Mouse (Mus musculus): ENCODE results near the gene Tm4sf20. TPM values are rescaled to one million over a fixed set of nuclear protein-coding genes. Genes with fewer than 3 reads are reported as not detected.

Gene Tm4sf20
- polyA plus RNA-seq, 1 experiment, result not detected

DNA sequence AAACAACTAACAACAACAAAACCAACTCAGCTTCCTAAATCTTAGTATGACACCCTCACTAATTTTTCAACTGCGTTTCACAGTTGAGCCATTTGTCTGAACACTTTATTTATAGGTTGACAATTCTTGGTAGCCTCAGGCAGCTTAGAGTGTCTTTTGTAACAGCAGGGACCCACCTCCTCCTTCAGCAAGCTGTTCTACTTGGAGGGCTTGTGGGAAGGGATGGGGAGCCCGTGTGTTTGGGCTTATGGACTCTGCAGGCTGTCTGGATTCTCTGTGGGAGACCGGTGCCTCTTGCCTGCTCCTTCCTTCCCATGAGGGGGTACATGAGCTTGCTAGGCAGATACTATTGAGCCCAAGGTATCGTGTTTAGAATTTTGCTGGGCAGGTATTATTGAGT lies 25.7 kb upstream of the Tm4sf20 start:
- no peak for DNase-seq
- Histone ChIP-seq H3K4me3 (ENCODE audit: insufficient read depth, low read depth, low read length) (no peak overlapping the region), H3K27ac (ENCODE audit: insufficient read depth, low read depth, low read length) (no peak overlapping the region), H3K27me3 (replicated peaks; ENCODE audit: control insufficient read depth, insufficient read depth, low read length) (no peaks in the 10 kb centered on the region), H3K4me1 (ENCODE audit: control insufficient read depth, insufficient read depth, low read length) (no peaks in the 10 kb centered on the region), H3K36me3 (ENCODE audit: control insufficient read depth, insufficient read depth, low read length) (no peaks in the 10 kb centered on the region)
- WGBS, result 75% methylated on average over 4 of the region's 4 CpGs
- no peak for TF ChIP-seq POLR2A (IDR thresholded peaks at IDR 0.05; ENCODE audit: low read depth, low read length)
- no peak for TF ChIP-seq CTCF (conservative IDR thresholded peaks at IDR 0.05; ENCODE audit: insufficient read depth, insufficient read length, low read depth, low read length)

- 86% methylated on average over 3 of the region's 3 CpGs for WGBS
- no peak overlapping the region for H3K4me3 ChIP-seq (ENCODE audit: insufficient read depth, low read depth, low read length)
- H3K36me3 ChIP-seq (ENCODE audit: control insufficient read depth, insufficient read depth, low read length), result no peaks in the 10 kb centered on the region
- no peaks in the 10 kb centered on the region for H3K4me1 ChIP-seq (ENCODE audit: control insufficient read depth, insufficient read depth, low read length)
- H3K27me3 ChIP-seq (replicated peaks; ENCODE audit: control insufficient read depth, insufficient read depth, low read length), result no peaks in the 10 kb centered on the region
- no peak overlapping the region for H3K27ac ChIP-seq (ENCODE audit: insufficient read depth, low read depth, low read length)
- no peak for DNase-seq
- TF ChIP-seq POLR2A (IDR thresholded peaks at IDR 0.05; ENCODE audit: low read depth, low read length) (no peak), CTCF (conservative IDR thresholded peaks at IDR 0.05; ENCODE audit: insufficient read depth, insufficient read length, low read depth, low read length) (no peak)
These were observed 24.8 kb upstream of the Tm4sf20 start for GRCm38 (mm10) chr1:82793110-82793509.

DNA sequence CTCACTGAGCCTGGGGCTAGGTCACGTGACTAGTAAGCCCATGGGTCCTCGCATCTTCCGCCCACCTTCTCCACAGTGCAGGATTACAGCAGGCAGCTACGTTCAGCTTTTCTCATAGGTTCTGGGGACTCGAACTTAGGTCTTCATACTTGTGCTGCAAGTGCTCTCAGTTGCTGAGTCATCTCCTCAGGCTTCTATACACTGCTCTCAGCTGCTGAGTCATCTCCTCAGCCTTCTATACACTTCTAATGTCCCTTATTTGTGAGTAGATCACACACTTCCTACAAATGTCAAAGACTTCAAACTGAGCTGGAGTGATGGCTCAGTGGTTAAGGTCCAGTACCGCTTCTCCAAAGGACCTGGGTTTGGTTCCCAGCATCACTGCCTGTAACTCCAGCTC lies 24.0 kb upstream of the Tm4sf20 start:
- Histone ChIP-seq H3K27ac (ENCODE audit: insufficient read depth, low read depth, low read length) (no peak overlapping the region), H3K27me3 (replicated peaks; ENCODE audit: control insufficient read depth, insufficient read depth, low read length) (no peaks in the 10 kb centered on the region)
- 96% methylated on average over 6 of the region's 6 CpGs for WGBS

DNA sequence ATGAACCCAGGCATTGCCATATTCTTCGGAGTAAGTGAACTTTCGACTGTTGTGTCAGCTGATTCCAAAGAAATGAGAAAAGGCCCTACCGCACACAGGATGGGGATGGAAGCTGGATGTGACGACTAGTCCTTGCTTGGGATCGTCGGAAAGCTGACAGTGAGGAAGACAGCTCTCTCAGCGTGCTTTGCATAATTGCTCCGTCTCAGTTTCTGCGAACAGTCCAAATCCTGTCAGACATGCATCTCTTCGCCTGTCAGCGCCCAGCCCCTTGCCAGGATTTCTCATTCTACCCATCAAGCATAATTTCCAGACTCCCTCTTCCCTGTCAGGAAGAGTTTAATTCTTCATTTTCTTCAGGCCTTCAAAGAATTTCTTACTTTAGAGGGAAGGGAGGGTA lies 22.8 kb upstream of the Tm4sf20 start:
- TF ChIP-seq CTCF (conservative IDR thresholded peaks at IDR 0.05; ENCODE audit: insufficient read depth, insufficient read length, low read depth, low read length) (no peak), POLR2A (IDR thresholded peaks at IDR 0.05; ENCODE audit: low read depth, low read length) (no peak)
- Histone ChIP-seq H3K27me3 (replicated peaks; ENCODE audit: control insufficient read depth, insufficient read depth, low read length) (no peaks in the 10 kb centered on the region), H3K36me3 (ENCODE audit: control insufficient read depth, insufficient read depth, low read length) (no peaks in the 10 kb centered on the region), H3K4me1 (ENCODE audit: control insufficient read depth, insufficient read depth, low read length) (no peaks in the 10 kb centered on the region), H3K27ac (ENCODE audit: insufficient read depth, low read depth, low read length) (no peak overlapping the region), H3K4me3 (ENCODE audit: insufficient read depth, low read depth, low read length) (no peak overlapping the region)
- WGBS, result 89% methylated on average over 11 of the region's 11 CpGs
- no peak for DNase-seq

More for the DNA sequence above, 24.0 kb upstream of the Tm4sf20 start:
- TF ChIP-seq CTCF (conservative IDR thresholded peaks at IDR 0.05; ENCODE audit: insufficient read depth, insufficient read length, low read depth, low read length) (no peak), POLR2A (IDR thresholded peaks at IDR 0.05; ENCODE audit: low read depth, low read length) (no peak)
- no peak overlapping the region for H3K4me3 ChIP-seq (ENCODE audit: insufficient read depth, low read depth, low read length)
- no peaks in the 10 kb centered on the region for H3K36me3 ChIP-seq (ENCODE audit: control insufficient read depth, insufficient read depth, low read length)
- DNase-seq, result no peak
- no peaks in the 10 kb centered on the region for H3K4me1 ChIP-seq (ENCODE audit: control insufficient read depth, insufficient read depth, low read length)

- no peak overlapping the region for H3K27ac ChIP-seq (ENCODE audit: insufficient read depth, low read depth, low read length)
- TF ChIP-seq CTCF (conservative IDR thresholded peaks at IDR 0.05; ENCODE audit: insufficient read depth, insufficient read length, low read depth, low read length) (no peak), POLR2A (IDR thresholded peaks at IDR 0.05; ENCODE audit: low read depth, low read length) (no peak)
- no peak overlapping the region for H3K4me3 ChIP-seq (ENCODE audit: insufficient read depth, low read depth, low read length)
- DNase-seq, result no peak
- H3K27me3 ChIP-seq (replicated peaks; ENCODE audit: control insufficient read depth, insufficient read depth, low read length), result no peaks in the 10 kb centered on the region
- no peaks in the 10 kb centered on the region for H3K4me1 ChIP-seq (ENCODE audit: control insufficient read depth, insufficient read depth, low read length)
- H3K36me3 ChIP-seq (ENCODE audit: control insufficient read depth, insufficient read depth, low read length), result no peaks in the 10 kb centered on the region
- 78% methylated on average over 7 of the region's 7 CpGs for WGBS
These were observed 19.8 kb upstream of the Tm4sf20 start for GRCm38 (mm10) chr1:82788070-82788469.

GRCm38 (mm10) chr1:82787414-82787813 lies 19.2 kb upstream of the Tm4sf20 start:
- Histone ChIP-seq H3K4me1 (ENCODE audit: control insufficient read depth, insufficient read depth, low read length) (no peaks in the 10 kb centered on the region), H3K27me3 (replicated peaks; ENCODE audit: control insufficient read depth, insufficient read depth, low read length) (no peaks in the 10 kb centered on the region), H3K36me3 (ENCODE audit: control insufficient read depth, insufficient read depth, low read length) (no peaks in the 10 kb centered on the region), H3K27ac (ENCODE audit: insufficient read depth, low read depth, low read length) (no peak overlapping the region), H3K4me3 (ENCODE audit: insufficient read depth, low read depth, low read length) (no peak overlapping the region)
- WGBS, result 1% methylated on average over 2 of the region's 2 CpGs
- no peak for TF ChIP-seq POLR2A (IDR thresholded peaks at IDR 0.05; ENCODE audit: low read depth, low read length)
- TF ChIP-seq CTCF (conservative IDR thresholded peaks at IDR 0.05; ENCODE audit: insufficient read depth, insufficient read length, low read depth, low read length), result peak; percentile 88
- peak; percentile 86 for DNase-seq

GRCm38 (mm10) chr1:82785546-82785945 lies 17.3 kb upstream of the Tm4sf20 start:
- TF ChIP-seq CTCF (conservative IDR thresholded peaks at IDR 0.05; ENCODE audit: insufficient read depth, insufficient read length, low read depth, low read length) (no peak), POLR2A (IDR thresholded peaks at IDR 0.05; ENCODE audit: low read depth, low read length) (no peak)
- WGBS, result 59% methylated on average over 6 of the region's 6 CpGs

DNA sequence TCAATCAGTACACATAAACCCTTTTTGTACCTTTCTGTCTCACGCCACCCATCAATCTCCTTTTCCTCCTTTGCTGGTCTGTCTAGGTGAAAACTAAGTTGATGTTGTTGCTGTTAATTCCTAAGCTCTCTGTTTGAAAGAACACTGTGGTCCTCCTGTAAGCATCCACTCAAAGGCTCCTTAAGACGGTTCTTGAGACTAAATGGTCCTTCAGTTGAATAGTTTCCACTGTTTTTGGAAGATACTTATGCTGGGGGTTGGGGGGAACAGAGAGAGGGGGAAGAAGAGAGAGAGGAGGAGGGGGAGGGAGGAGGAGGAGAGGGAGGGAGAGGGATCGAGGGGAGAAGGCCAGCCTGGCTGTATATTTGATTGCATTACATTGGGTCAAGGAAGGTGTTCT lies 15.3 kb upstream of the Tm4sf20 start:
- Histone ChIP-seq H3K27me3 (replicated peaks; ENCODE audit: control insufficient read depth, insufficient read depth, low read length) (no peaks in the 10 kb centered on the region), H3K4me3 (ENCODE audit: insufficient read depth, low read depth, low read length) (no peak overlapping the region), H3K36me3 (ENCODE audit: control insufficient read depth, insufficient read depth, low read length) (no peaks in the 10 kb centered on the region), H3K4me1 (ENCODE audit: control insufficient read depth, insufficient read depth, low read length) (no peaks in the 10 kb centered on the region), H3K27ac (ENCODE audit: insufficient read depth, low read depth, low read length) (no peak overlapping the region)
- 83% methylated on average over 3 of the region's 3 CpGs for WGBS
- TF ChIP-seq CTCF (conservative IDR thresholded peaks at IDR 0.05; ENCODE audit: insufficient read depth, insufficient read length, low read depth, low read length) (no peak), POLR2A (IDR thresholded peaks at IDR 0.05; ENCODE audit: low read depth, low read length) (no peak)
- DNase-seq, result no peak

More at GRCm38 (mm10) chr1:82785546-82785945, 17.3 kb upstream of the Tm4sf20 start:
- no peak overlapping the region for H3K27ac ChIP-seq (ENCODE audit: insufficient read depth, low read depth, low read length)
- H3K27me3 ChIP-seq (replicated peaks; ENCODE audit: control insufficient read depth, insufficient read depth, low read length), result no peaks in the 10 kb centered on the region
- no peak overlapping the region for H3K4me3 ChIP-seq (ENCODE audit: insufficient read depth, low read depth, low read length)
- no peak for DNase-seq
- no peaks in the 10 kb centered on the region for H3K4me1 ChIP-seq (ENCODE audit: control insufficient read depth, insufficient read depth, low read length)
- no peaks in the 10 kb centered on the region for H3K36me3 ChIP-seq (ENCODE audit: control insufficient read depth, insufficient read depth, low read length)
